Mouse (Mus musculus): ENCODE results near the gene Itga8.

The Itga8 gene

GRCm38 (mm10) chr2:12197711-12198110 lies 104.0 kb downstream of the Itga8 start:
- DNase-seq (ENCODE audit: low spot score), result no peak

- DNase-seq (ENCODE audit: low spot score), result no peak
Observed at GRCm38 (mm10) chr2:12189026-12189425, 112.7 kb downstream of the Itga8 start.

- DNase-seq (ENCODE audit: low spot score), result no peak
Observed at GRCm38 (mm10) chr2:12187646-12188045, 114.1 kb downstream of the Itga8 start.

GRCm38 (mm10) chr2:12182402-12182948 lies 119.2 kb downstream of the Itga8 start:
- no peak for DNase-seq (ENCODE audit: low spot score)

- no peak for DNase-seq (ENCODE audit: low spot score)
Observed at GRCm38 (mm10) chr2:12180635-12181034, 121.1 kb downstream of the Itga8 start.

GRCm38 (mm10) chr2:12174722-12175427 lies 126.8 kb downstream of the Itga8 start:
- DNase-seq (ENCODE audit: low spot score), result no peak

GRCm38 (mm10) chr2:12170221-12170620 lies 131.5 kb downstream of the Itga8 start:
- no peak for DNase-seq (ENCODE audit: low spot score)

- no peak for DNase-seq (ENCODE audit: low spot score)
Observed at GRCm38 (mm10) chr2:12160486-12160885, 141.2 kb downstream of the Itga8 start.

GRCm38 (mm10) chr2:12157001-12157400 lies 144.7 kb downstream of the Itga8 start:
- no peak for DNase-seq (ENCODE audit: low spot score)

- DNase-seq (ENCODE audit: low spot score), result no peak
Observed at GRCm38 (mm10) chr2:12156401-12156800, 145.3 kb downstream of the Itga8 start.

GRCm38 (mm10) chr2:12154676-12155075 lies 147.0 kb downstream of the Itga8 start:
- no peak for DNase-seq (ENCODE audit: low spot score)

- DNase-seq (ENCODE audit: low spot score), result no peak
Observed at GRCm38 (mm10) chr2:12153551-12153950, 148.2 kb downstream of the Itga8 start.

- no peak for DNase-seq (ENCODE audit: low spot score)
Observed at GRCm38 (mm10) chr2:12147902-12148301, 153.8 kb downstream of the Itga8 start.

- DNase-seq (ENCODE audit: low spot score), result no peak
Observed at GRCm38 (mm10) chr2:12146612-12147011, 155.1 kb downstream of the Itga8 start.

GRCm38 (mm10) chr2:12138765-12139368 lies 162.9 kb downstream of the Itga8 start:
- DNase-seq (ENCODE audit: low spot score), result no peak

- no peak for DNase-seq (ENCODE audit: low spot score)
Observed at GRCm38 (mm10) chr2:12126580-12126979, 175.1 kb downstream of the Itga8 start.

- no peak for DNase-seq (ENCODE audit: low spot score)
Observed at GRCm38 (mm10) chr2:12115479-12115878, 186.2 kb downstream of the Itga8 start.

- DNase-seq (ENCODE audit: low spot score), result no peak
Observed at GRCm38 (mm10) chr2:12109306-12109705, 192.4 kb downstream of the Itga8 start.

- no peak for DNase-seq (ENCODE audit: low spot score)
Observed at GRCm38 (mm10) chr2:12108306-12108705, 193.4 kb downstream of the Itga8 start.

- DNase-seq (ENCODE audit: low spot score), result no peak
Observed at GRCm38 (mm10) chr2:12107265-12107664, 194.5 kb downstream of the Itga8 start.

- DNase-seq (ENCODE audit: low spot score), result no peak
Observed at GRCm38 (mm10) chr2:12103183-12103582, 198.5 kb downstream of the Itga8 start.

GRCm38 (mm10) chr2:12092203-12092984 lies 209.3 kb downstream of the Itga8 start:
- no peak for DNase-seq (ENCODE audit: low spot score)

- no peak for DNase-seq (ENCODE audit: low spot score)
Observed at GRCm38 (mm10) chr2:12090993-12091392, 210.7 kb downstream of the Itga8 start.

All from yolk sac, embryonic 10.5 days (tissue).